In the genomic region with DNA sequence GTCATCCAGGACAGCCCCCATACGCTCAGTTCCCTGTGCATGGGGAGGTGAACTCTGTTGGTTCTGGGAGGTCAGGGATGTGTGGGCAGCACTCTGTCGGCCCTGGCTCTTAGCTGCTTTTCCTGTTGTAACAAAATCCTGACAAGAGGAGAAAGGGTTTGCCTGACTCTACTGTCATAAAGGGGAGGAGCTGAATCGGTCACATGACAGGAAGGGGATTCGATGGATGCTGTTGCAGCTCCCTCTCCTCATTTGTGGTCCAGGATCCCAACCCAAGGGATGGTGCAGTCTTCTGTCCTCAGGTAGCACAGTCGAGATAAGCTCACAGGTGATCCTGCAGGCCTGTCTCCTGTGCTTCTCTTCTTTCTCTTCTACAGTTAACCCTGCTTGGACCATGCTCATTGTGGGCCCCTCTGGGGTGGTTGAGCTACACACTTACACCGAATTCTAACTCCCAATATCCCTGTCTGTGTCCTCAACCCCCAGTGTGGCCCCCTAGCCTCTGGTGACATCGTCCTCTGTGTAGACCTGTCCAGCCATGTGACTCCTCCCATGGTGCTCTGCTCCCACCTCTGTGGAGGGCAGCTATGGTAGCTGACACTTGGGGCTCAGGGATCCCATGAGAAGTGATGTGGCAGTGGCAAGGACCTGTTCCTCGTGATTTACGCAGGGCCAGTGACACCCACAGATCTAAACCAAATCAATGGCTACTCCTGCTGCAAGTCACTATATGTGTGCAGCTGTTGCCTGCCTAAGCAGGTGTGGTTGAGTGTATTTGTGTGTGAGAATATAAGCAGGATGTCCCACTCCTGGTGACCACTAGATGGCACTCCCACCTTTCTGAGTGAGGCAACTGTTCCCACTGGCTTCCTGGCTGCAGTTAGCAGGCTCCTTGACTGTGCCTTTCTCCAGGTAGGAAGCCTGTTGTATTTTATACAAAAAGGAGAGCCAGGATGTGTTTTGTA, we compare ENCODE assay signal across 1 mouse cellular context.
A peak's percentile ranks its signal among the peaks of the same experiment; 100 is the strongest.
TF ChIP-seq lines count a peak whose summit lies in the region.

No protein-coding gene starts in this region.

TF ChIP-seq in CH12.LX, 34 proteins besides CTCF, POLR2A, EP300 and RAD21 (continued from another document):
- no peak for TF ChIP-seq MEF2A (IDR thresholded peaks at IDR 0.05; ENCODE audit: borderline replicate concordance, low read depth, low read length)
- TF ChIP-seq ELF1 (IDR thresholded peaks at IDR 0.05; ENCODE audit: low read depth, low read length), result peak; percentile 63; the same call in 1 of the 2 replicates
- peak; percentile 18 for TF ChIP-seq USF2 (conservative IDR thresholded peaks at IDR 0.05; ENCODE audit: low read depth, low read length)
- TF ChIP-seq JUND (conservative IDR thresholded peaks at IDR 0.05; ENCODE audit: low read depth, low read length), result peak; percentile 40; the same call in 1 of the 2 replicates
- peak; percentile 95 for TF ChIP-seq SMC3 (IDR thresholded peaks at IDR 0.05; ENCODE audit: low read depth, low read length)
- peak; percentile 31; the same call in 1 of the 2 replicates for TF ChIP-seq IRF4 (IDR thresholded peaks at IDR 0.05; ENCODE audit: low read depth, low read length)
- no peak for TF ChIP-seq MXI1 (IDR thresholded peaks at IDR 0.05; ENCODE audit: low read depth, low read length)
- 0 out of 2 replicates have a peak, but pooled peaks have one; percentile 38 for TF ChIP-seq SIN3A (IDR thresholded peaks at IDR 0.05; ENCODE audit: low read length)
- TF ChIP-seq MAFK (IDR thresholded peaks at IDR 0.05; ENCODE audit: insufficient replicate concordance, low read length), result no peak
- 0 out of 2 replicates have a peak, but pooled peaks have one; percentile 54 for TF ChIP-seq MYC (IDR thresholded peaks at IDR 0.05; ENCODE audit: low read depth, low read length)
TF ChIP-seq in CH12.LX: peak in this region for 9.
